Mouse (Mus musculus) heart, embryonic 14.5 days (tissue): Measurements from ENCODE around the gene Prdm8. TPM values are rescaled to one million over a fixed set of nuclear protein-coding genes. Genes with fewer than 3 reads are reported as not detected.

Source experiments
- ATAC-seq: fragments of 200-750 bp; cut with Nextera tagmentation; 2 replicates; pipeline ENCODE4 v1.8.0; 2017; ENCODE audit warnings: low read depth, moderate TSS enrichment; ENCODE audit not compliant: insufficient number of reproducible peaks, insufficient read depth, low FRiP score
- H3K27ac ChIP-seq, 2 experiments: fragments of 200-500 bp in 1 of 2; fragments of 300-500 bp in 1 of 2; sonication (generic) in 1 of 2; replicated peaks in 1 of 2; 2 replicates each; pipeline ENCODE4 v1.5.1; 2012 to 2014; ENCODE audit warnings: low read depth in 2 of 2, low read length in 2 of 2, control low read depth in 1 of 2, mild to moderate bottlenecking in 1 of 2, mixed read lengths in 1 of 2; ENCODE audit not compliant: control insufficient read depth in 1 of 2, insufficient read depth in 1 of 2
- H3K27me3 ChIP-seq: fragments of 300-500 bp; sonication (generic); 2 replicates; pipeline ENCODE4 v1.6.1; 2014; ENCODE audit warnings: mild to moderate bottlenecking, low read length, control low read depth; ENCODE audit not compliant: control insufficient read depth, insufficient read depth
- H3K36me3 ChIP-seq: fragments of 300-500 bp; sonication (generic); 2 replicates; pipeline ENCODE4 v1.6.1; 2014; ENCODE audit warnings: mild to moderate bottlenecking, control low read depth, low read length, mixed read lengths; ENCODE audit not compliant: control insufficient read depth, insufficient read depth
- H3K4me1 ChIP-seq, 2 experiments: fragments of 200-500 bp in 1 of 2; fragments of 300-500 bp in 1 of 2; sonication (generic) in 1 of 2; 2 replicates each; pipeline ENCODE4 v1.6.1; 2012 to 2014; ENCODE audit warnings: low read length in 2 of 2, control low read depth in 1 of 2, mixed read lengths in 1 of 2; ENCODE audit not compliant: control insufficient read depth in 2 of 2, insufficient read depth in 2 of 2
- H3K4me2 ChIP-seq: fragments of 300-500 bp; sonication (generic); 2 replicates; pipeline ENCODE4 v1.6.1; 2014; ENCODE audit warnings: mild to moderate bottlenecking, low read length
- H3K4me3 ChIP-seq, 2 experiments: fragments of 200-500 bp in 1 of 2; fragments of 300-500 bp in 1 of 2; sonication (generic) in 1 of 2; 2 replicates each; pipeline ENCODE4 v1.5.1; 2012 to 2014; ENCODE audit warnings: low read length in 2 of 2, mild to moderate bottlenecking in 2 of 2, control low read depth in 1 of 2, low read depth in 1 of 2, moderate library complexity in 1 of 2; ENCODE audit not compliant: control insufficient read depth in 1 of 2, insufficient read depth in 1 of 2
- H3K9ac ChIP-seq: fragments of 300-500 bp; sonication (generic); 2 replicates; pipeline ENCODE4 v1.6.1; 2014; ENCODE audit warnings: mild to moderate bottlenecking, low read length
- H3K9me3 ChIP-seq: fragments of 300-500 bp; sonication (generic); 2 replicates; pipeline ENCODE4 v1.6.1; 2016; ENCODE audit warnings: low read length, control low read depth; ENCODE audit not compliant: control insufficient read depth
- WGBS: fragments of 180-500 bp; shearing (Covaris S2); extraction: QIAGEN DNeasy Blood & Tissue Kit; methylation state at CpG from one replicate; pipeline ENCODE4 v1.1.7; 2014; 5-methylcytosine and 5-hydroxymethylcytosine counted together
- polyA plus RNA-seq: library from polyadenylated mRNA; unstranded; fragments of >200 nt; fragmentation: Nextera tagmentation; extraction: Ambion mirVana; gene quantifications from 2 replicates; pipeline ENCODE4 v1.2.1, GENCODE M21; 2014

Prdm8 gene
- polyA plus RNA-seq, 1 experiment from 2014 or later, result 0.09 TPM

DNA sequence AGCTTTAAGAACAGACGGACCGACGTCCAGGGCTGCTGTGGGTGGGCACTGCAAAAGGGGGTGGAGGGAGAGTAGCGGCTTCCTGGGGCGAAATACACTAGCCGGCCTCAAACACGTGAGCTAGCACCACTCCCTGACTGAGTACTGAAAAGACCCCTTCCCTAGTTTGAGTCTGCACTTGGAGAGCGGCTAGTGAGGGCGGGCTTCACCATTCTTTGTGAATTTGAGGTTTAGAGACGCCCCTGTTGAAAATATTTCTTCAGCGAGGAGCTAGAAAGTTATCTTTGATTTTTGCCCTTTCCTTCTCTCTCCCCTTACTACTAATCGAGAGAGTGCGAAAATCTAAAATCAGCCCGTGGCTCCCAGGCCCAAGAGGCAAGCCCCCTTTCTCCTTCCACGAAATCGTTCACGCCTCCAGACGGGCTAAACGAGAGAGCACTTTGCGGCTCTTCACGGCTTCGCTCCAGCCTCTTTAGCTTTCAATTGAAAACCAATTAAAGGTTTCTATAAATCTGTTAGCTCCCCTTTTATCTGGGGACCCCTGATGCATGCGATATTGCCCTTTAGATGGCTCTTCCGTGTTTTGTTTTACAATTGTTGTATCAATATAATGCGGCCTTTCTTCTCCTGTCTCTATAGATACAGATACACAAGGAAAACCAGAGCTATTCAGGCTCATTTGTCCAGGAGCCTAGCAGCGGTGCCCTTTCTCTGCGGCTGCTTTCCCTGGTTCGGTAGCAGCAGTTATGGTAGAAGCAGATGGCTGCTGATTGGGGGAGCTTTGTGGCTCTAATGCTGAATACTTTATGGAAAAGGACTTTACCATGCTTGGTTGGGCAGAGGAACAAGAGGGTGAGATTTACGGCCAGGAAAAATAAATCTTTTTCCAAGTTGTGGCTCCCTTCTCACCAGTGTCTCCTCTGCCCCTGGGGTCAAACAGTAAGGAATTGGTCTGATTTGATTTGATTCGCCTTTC is 2.7 kb downstream of the Prdm8 start:
- H3K27ac ChIP-seq, result no peak overlapping the region
- ATAC-seq, result no peak
- 5% methylated on average over 30 of the region's 30 CpGs for WGBS
- no peaks in the 10 kb centered on the region for H3K36me3 ChIP-seq
- H3K9ac ChIP-seq, result no peak overlapping the region
- H3K27me3 ChIP-seq, result peaks cover 78% of the 10 kb centered on the region
- peak overlapping the region; percentile 74 for H3K4me2 ChIP-seq
- peak overlapping the region in 1 of 2 experiments; percentile 49; a peak in 2 of 4 replicates for H3K4me3 ChIP-seq
- no peaks in the 10 kb centered on the region for H3K9me3 ChIP-seq
- peaks cover 16 to 25% of the 10 kb centered on the region in 2 experiments for H3K4me1 ChIP-seq

DNA sequence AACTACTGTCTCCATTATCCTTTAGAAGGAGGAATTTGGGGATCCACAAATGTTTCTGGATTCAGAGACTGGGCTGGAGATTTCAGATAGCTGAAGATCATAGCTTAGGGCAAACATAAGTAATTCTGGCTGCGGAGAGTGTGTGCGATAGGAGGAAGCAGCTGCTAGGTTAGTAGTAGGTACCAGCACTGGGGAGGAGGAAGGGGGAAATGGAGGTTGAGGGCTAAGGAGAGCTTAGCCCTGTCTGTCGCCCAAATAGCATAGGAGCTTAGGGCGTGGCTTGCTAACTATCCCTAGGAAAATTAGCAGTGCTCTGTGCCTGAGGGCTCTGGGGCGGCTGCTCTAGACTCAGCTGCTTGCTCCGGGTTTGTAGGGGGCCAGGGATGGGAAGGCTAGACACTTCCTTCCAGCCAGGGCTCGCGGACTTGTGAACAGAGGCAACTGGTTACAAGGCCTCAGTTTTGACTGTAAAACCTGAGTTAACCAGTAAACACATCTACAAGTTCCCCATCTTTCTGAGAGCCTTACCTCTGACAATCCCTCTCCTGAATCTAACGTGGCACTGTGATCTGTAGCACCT is 4.7 kb downstream of the Prdm8 start:
- ATAC-seq, result no peak
- H3K27ac ChIP-seq, result no peak overlapping the region
- H3K9ac ChIP-seq, result no peak overlapping the region
- no peak overlapping the region for H3K4me2 ChIP-seq
- peaks cover 70% of the 10 kb centered on the region for H3K27me3 ChIP-seq
- H3K9me3 ChIP-seq, result no peaks in the 10 kb centered on the region
- no peak overlapping the region for H3K4me3 ChIP-seq
- 27% methylated on average over 9 of the region's 9 CpGs for WGBS
- peaks cover 16 to 20% of the 10 kb centered on the region in 2 experiments for H3K4me1 ChIP-seq
- H3K36me3 ChIP-seq, result no peaks in the 10 kb centered on the region

DNA sequence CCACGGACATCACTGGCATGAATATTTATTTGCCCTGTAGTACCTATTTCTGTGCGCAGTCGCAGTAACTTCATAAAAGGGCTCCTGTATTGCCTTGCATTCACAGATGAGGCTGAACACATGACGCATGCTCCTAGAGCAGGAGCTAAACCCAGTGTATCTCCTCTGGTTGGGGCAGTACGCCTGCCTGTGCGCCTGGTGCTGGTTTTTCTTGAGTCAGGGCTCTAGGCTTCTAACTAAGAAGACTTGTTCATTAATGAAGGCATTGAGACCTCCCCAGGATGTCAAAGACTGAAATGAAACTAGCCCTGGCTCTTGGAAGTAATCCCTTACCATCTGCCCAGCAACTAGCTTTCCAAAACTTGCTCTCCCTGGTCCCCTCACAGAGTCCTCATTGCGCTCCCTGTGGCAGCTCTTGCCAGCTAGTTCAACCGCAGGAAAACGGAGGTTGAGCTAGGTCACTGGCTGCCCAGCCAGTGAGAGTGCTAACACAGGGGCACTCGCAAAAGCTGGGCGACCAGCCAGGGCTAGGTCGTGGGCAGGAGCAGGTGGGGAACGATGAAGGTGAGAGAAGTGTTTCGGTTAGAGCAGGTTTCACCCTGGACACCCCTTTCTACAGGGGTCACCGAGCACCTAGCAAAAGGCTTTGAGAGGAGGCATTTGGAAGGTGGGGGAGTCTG is 5.6 kb downstream of the Prdm8 start:
- Histone ChIP-seq H3K9me3 (no peaks in the 10 kb centered on the region), H3K4me1 (peaks cover 15 to 20% of the 10 kb centered on the region in 2 experiments), H3K4me3 (no peak overlapping the region), H3K27me3 (peaks cover 75% of the 10 kb centered on the region), H3K4me2 (0 out of 2 replicates have a peak overlapping the region, but pooled peaks have one; percentile 14), H3K27ac (no peak overlapping the region), H3K36me3 (no peaks in the 10 kb centered on the region), H3K9ac (no peak overlapping the region)
- ATAC-seq, result no peak
- 7% methylated on average over 15 of the region's 15 CpGs for WGBS

DNA sequence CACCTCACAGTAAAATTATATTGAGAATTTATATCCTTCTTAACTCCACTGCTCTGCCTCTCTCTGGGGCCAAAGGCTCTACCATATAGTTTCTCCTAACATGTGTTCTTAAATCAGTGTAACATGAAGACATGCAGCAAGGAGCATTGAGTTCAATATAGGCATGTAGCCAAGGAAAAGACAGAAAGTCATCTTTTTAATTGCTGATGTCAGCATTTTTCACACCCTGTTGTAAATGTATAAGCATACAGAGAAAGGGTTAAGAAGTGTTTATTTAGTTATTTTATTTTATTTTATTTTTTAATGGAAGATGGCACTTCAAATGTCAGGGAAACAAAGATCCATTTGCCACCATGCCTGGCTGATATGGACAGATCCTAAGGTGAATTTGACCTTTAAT is 6.7 kb downstream of the Prdm8 start:
- no peaks in the 10 kb centered on the region for H3K9me3 ChIP-seq
- H3K27me3 ChIP-seq, result peaks cover 78% of the 10 kb centered on the region
- peaks cover 7 to 11% of the 10 kb centered on the region in 2 experiments; a peak in 3 of 4 replicates for H3K4me1 ChIP-seq
- no peak for ATAC-seq
- H3K9ac ChIP-seq, result no peak overlapping the region
- H3K4me2 ChIP-seq, result no peak overlapping the region
- H3K4me3 ChIP-seq, result no peak overlapping the region
- no peaks in the 10 kb centered on the region for H3K36me3 ChIP-seq
- H3K27ac ChIP-seq, result no peak overlapping the region

DNA sequence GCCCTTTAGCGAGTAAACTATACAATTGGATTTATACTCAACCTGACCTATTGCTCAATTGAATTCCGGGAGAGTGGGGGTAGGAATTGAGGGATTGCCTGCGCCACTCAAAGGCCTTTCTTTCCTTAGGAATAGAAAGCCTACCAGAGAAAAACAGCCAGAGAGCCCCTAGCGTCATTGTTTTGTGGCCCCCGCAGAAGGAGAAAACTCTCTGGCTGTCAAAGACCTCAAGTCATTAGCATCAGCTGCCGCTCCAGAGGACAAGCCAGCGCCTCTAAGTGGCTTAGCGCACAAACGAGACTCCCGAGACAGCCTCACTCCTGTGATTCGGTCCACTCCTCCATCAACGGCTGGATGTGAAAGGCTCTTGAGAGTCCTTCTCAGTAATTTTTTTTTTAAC is 12.6 kb downstream of the Prdm8 start:
- 2% methylated on average over 12 of the region's 12 CpGs for WGBS
- no peak overlapping the region for H3K9ac ChIP-seq
- H3K4me3 ChIP-seq, result no peak overlapping the region
- no peak for ATAC-seq
- H3K9me3 ChIP-seq, result no peaks in the 10 kb centered on the region
- H3K36me3 ChIP-seq, result no peaks in the 10 kb centered on the region
- peaks cover 0 to 7% of the 10 kb centered on the region in 2 experiments; a peak in 1 of 4 replicates for H3K4me1 ChIP-seq
- H3K27ac ChIP-seq, result no peak overlapping the region
- H3K27me3 ChIP-seq, result peaks cover 80% of the 10 kb centered on the region
- H3K4me2 ChIP-seq, result no peak overlapping the region

DNA sequence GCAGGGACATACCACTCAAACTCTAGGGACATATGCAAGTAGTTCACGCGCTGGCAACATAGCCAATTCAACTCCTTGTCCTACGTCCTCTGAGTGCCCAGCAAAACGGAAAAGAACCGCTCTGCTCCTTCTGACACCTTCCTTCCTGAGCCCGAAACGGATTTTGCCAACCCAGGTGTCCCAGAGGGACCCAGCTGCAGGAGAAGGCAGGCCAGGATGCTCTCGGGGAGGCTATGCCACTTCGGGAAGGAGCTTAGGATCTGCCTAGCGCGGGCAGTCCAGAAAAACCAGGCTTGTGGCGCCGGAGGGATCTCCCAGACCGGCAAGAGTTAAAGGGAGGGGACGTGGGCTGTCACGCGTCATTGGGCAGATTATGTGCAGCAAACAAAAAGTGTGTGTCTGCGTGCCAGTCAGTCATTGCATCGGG is 13.5 kb downstream of the Prdm8 start:
- no peak overlapping the region for H3K9ac ChIP-seq
- no peak for ATAC-seq
- H3K4me2 ChIP-seq, result peak overlapping the region; percentile 30
- WGBS, result under 1% methylated on average over 19 of the region's 19 CpGs
- peak overlapping the region in 1 of 2 experiments; percentile 15; a peak in 1 of 4 replicates for H3K4me3 ChIP-seq
- H3K4me1 ChIP-seq, result peaks cover 3 to 13% of the 10 kb centered on the region in 2 experiments; a peak in 2 of 4 replicates
- H3K36me3 ChIP-seq, result no peaks in the 10 kb centered on the region
- H3K9me3 ChIP-seq, result no peaks in the 10 kb centered on the region
- no peak overlapping the region for H3K27ac ChIP-seq
- peaks cover 86% of the 10 kb centered on the region for H3K27me3 ChIP-seq

DNA sequence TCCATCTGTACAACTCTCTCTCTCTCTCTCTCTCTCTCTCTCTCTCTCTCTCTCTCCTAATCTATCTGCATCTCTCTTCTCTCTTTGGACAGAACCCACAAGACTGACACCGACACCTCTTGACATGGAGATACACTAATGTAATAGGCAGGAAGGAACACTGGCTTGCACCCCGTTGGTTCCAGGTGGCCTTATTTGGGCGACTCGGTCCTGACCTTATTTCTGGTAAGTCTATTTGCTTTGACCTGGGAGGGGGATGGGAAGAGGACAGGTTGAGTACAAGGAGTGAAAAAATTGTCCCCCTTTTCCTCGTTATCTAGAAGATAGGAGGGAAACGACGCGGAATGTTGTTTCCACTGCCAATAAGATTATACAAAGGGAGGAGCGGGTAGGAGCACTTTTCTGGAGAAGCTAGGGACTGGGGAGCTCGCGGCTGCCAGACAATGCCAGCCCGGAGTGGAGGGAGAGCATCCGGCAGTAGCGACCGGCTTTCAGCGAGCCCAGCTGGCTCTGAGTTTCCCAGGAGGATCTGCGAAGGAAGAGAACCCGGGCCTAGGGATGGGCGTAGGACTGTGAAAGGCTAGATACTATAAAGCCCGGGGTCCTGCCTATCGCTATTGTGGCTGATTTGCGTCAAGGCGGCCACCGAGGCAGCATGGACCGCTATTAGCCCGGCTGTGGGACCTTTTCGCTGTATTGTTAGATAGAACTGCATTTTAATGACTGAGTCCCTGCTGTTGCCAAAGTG is 14.1 kb downstream of the Prdm8 start:
- under 1% methylated on average over 27 of the region's 27 CpGs for WGBS
- no peak overlapping the region for H3K9ac ChIP-seq
- peaks cover 92% of the 10 kb centered on the region for H3K27me3 ChIP-seq
- no peak for ATAC-seq
- peaks cover 3 to 17% of the 10 kb centered on the region in 2 experiments; a peak in 3 of 4 replicates for H3K4me1 ChIP-seq
- H3K4me3 ChIP-seq, result peak overlapping the region in 1 of 2 experiments; percentile 15; a peak in 2 of 4 replicates
- H3K9me3 ChIP-seq, result no peaks in the 10 kb centered on the region
- H3K4me2 ChIP-seq, result peak overlapping the region; percentile 30
- H3K27ac ChIP-seq, result no peak overlapping the region
- no peaks in the 10 kb centered on the region for H3K36me3 ChIP-seq
